Mouse (Mus musculus): ENCODE measurements around the gene Abi2. TPM values are rescaled to one million over a fixed set of nuclear protein-coding genes. Genes with fewer than 3 reads are reported as not detected.
"Not testable (repeated sequence)": the region's sequence is repeated elsewhere in the genome, so short reads cannot be mapped to it uniquely, and the experiment has no call there.

Gene Abi2
- total RNA-seq, 1 experiment, result 26.4 TPM

GRCm38 (mm10) chr1:60432497-60432896 lies 23.1 kb downstream of the Abi2 start:
- peak; percentile 80 for DNase-seq (ENCODE audit: low read depth, low spot score)
- Histone ChIP-seq H3K4me3 (ENCODE audit: insufficient read depth in 1 of 2, low read depth in 1 of 2, low read length in 2 of 2, poor library complexity in 1 of 2, severe bottlenecking in 1 of 2) (no peak overlapping the region), H3K36me3 (ENCODE audit: control insufficient read depth, insufficient read depth, low read length, poor library complexity, severe bottlenecking) (no peaks in the 10 kb centered on the region), H3K9me3 (ENCODE audit: control insufficient read depth, insufficient read depth, low read depth, low read length) (no peaks in the 10 kb centered on the region), H3K9ac (ENCODE audit: insufficient read depth, low read depth, low read length, poor library complexity, severe bottlenecking) (no peak overlapping the region), H3K4me1 (ENCODE audit: control insufficient read depth in 2 of 2, insufficient read depth in 2 of 2, low read length in 2 of 2, poor library complexity in 1 of 2) (peaks cover 6 to 16% of the 10 kb centered on the region in 2 experiments), H3K27ac (ENCODE audit: insufficient read depth, low read depth, low read length, poor library complexity, severe bottlenecking) (peak overlapping the region; percentile 49; the same call in 1 of the 2 replicates)
- in situ Hi-C loops (cut with MboI; ENCODE audit: low sequenced_read_pairs in 2 of 2, unreplicated experiment in 2 of 2), result loop anchor here in 1 of 2 experiments (25.0 kb wide), 1 partner anchor 430 kb away; no protein-coding TSS in a partner anchor
- TF ChIP-seq CHD2 (IDR thresholded peaks at IDR 0.05; ENCODE audit: low read depth, low read length), result no peak
- peak; percentile 36; the same call in 1 of the 2 replicates for TF ChIP-seq MAFK (IDR thresholded peaks at IDR 0.05; ENCODE audit: insufficient read depth, low read depth, low read length)

GRCm38 (mm10) chr1:60441438-60441837 lies 32.0 kb downstream of the Abi2 start:
- peak; percentile 82 for TF ChIP-seq ZNF384 (IDR thresholded peaks at IDR 0.05; ENCODE audit: low read depth, low read length)
- not testable (repeated sequence) for H3K9me3 ChIP-seq (ENCODE audit: control insufficient read depth, insufficient read depth, low read depth, low read length); H3K4me3 ChIP-seq (ENCODE audit: insufficient read depth in 1 of 2, low read depth in 1 of 2, low read length in 2 of 2, poor library complexity in 1 of 2, severe bottlenecking in 1 of 2); H3K36me3 ChIP-seq (ENCODE audit: control insufficient read depth, insufficient read depth, low read length, poor library complexity, severe bottlenecking); DNase-seq (ENCODE audit: low read depth, low spot score); H3K9ac ChIP-seq (ENCODE audit: insufficient read depth, low read depth, low read length, poor library complexity, severe bottlenecking); H3K4me1 ChIP-seq (ENCODE audit: control insufficient read depth in 2 of 2, insufficient read depth in 2 of 2, low read length in 2 of 2, poor library complexity in 1 of 2); H3K27ac ChIP-seq (ENCODE audit: insufficient read depth, low read depth, low read length, poor library complexity, severe bottlenecking)
- in situ Hi-C loops (cut with MboI; ENCODE audit: low sequenced_read_pairs in 2 of 2, unreplicated experiment in 2 of 2), result loop anchor here in 1 of 2 experiments (25.0 kb wide), 1 partner anchor 421 kb away; no protein-coding TSS in a partner anchor

- TF ChIP-seq ZC3H11A (IDR thresholded peaks at IDR 0.05; ENCODE audit: borderline replicate concordance, low read depth, low read length), result 0 out of 2 replicates have a peak, but pooled peaks have one; percentile 7
- TF ChIP-seq HCFC1 (IDR thresholded peaks at IDR 0.05; ENCODE audit: borderline replicate concordance, insufficient read depth, low read length), result no peak
- H3K4me3 ChIP-seq (ENCODE audit: insufficient read depth in 1 of 2, low read depth in 1 of 2, low read length in 2 of 2, poor library complexity in 1 of 2, severe bottlenecking in 1 of 2), result no peak overlapping the region
These were observed 37.6 kb downstream of the Abi2 start for GRCm38 (mm10) chr1:60447067-60447466.

GRCm38 (mm10) chr1:60449896-60450295 lies 40.5 kb downstream of the Abi2 start:
- DNase-seq (ENCODE audit: low read depth, low spot score), result no peak
- Histone ChIP-seq H3K4me3 (ENCODE audit: insufficient read depth in 1 of 2, low read depth in 1 of 2, low read length in 2 of 2, poor library complexity in 1 of 2, severe bottlenecking in 1 of 2) (no peak overlapping the region), H3K36me3 (ENCODE audit: control insufficient read depth, insufficient read depth, low read length, poor library complexity, severe bottlenecking) (no peaks in the 10 kb centered on the region; the same call in 1 of the 2 replicates), H3K9me3 (ENCODE audit: control insufficient read depth, insufficient read depth, low read depth, low read length) (no peaks in the 10 kb centered on the region), H3K4me1 (ENCODE audit: control insufficient read depth in 2 of 2, insufficient read depth in 2 of 2, low read length in 2 of 2, poor library complexity in 1 of 2) (no peaks in the 10 kb centered on the region), H3K9ac (ENCODE audit: insufficient read depth, low read depth, low read length, poor library complexity, severe bottlenecking) (no peak overlapping the region), H3K27ac (ENCODE audit: insufficient read depth, low read depth, low read length, poor library complexity, severe bottlenecking) (no peak overlapping the region)
- TF ChIP-seq HCFC1 (IDR thresholded peaks at IDR 0.05; ENCODE audit: borderline replicate concordance, insufficient read depth, low read length) (no peak), CHD2 (IDR thresholded peaks at IDR 0.05; ENCODE audit: low read depth, low read length) (no peak), ZC3H11A (IDR thresholded peaks at IDR 0.05; ENCODE audit: borderline replicate concordance, low read depth, low read length) (no peak), MAFK (IDR thresholded peaks at IDR 0.05; ENCODE audit: insufficient read depth, low read depth, low read length) (no peak), ZNF384 (IDR thresholded peaks at IDR 0.05; ENCODE audit: low read depth, low read length) (no peak)
- in situ Hi-C loops (cut with MboI; ENCODE audit: low sequenced_read_pairs in 2 of 2, unreplicated experiment in 2 of 2), result loop anchor here (25.0 kb wide), 1 partner anchor 412 kb away; no protein-coding TSS in a partner anchor

More at GRCm38 (mm10) chr1:60447067-60447466, 37.6 kb downstream of the Abi2 start:
- H3K9ac ChIP-seq (ENCODE audit: insufficient read depth, low read depth, low read length, poor library complexity, severe bottlenecking), result no peak overlapping the region
- no peaks in the 10 kb centered on the region for H3K9me3 ChIP-seq (ENCODE audit: control insufficient read depth, insufficient read depth, low read depth, low read length)
- no peaks in the 10 kb centered on the region; the same call in 1 of the 2 replicates for H3K36me3 ChIP-seq (ENCODE audit: control insufficient read depth, insufficient read depth, low read length, poor library complexity, severe bottlenecking)
- in situ Hi-C loops (cut with MboI; ENCODE audit: low sequenced_read_pairs in 2 of 2, unreplicated experiment in 2 of 2), result loop anchor here in 1 of 2 experiments (25.0 kb wide), 1 partner anchor 415 kb away; no protein-coding TSS in a partner anchor
- H3K4me1 ChIP-seq (ENCODE audit: control insufficient read depth in 2 of 2, insufficient read depth in 2 of 2, low read length in 2 of 2, poor library complexity in 1 of 2), result no peaks in the 10 kb centered on the region
- no peak overlapping the region for H3K27ac ChIP-seq (ENCODE audit: insufficient read depth, low read depth, low read length, poor library complexity, severe bottlenecking)
- no peak for DNase-seq (ENCODE audit: low read depth, low spot score)

- in situ Hi-C loops (cut with MboI; ENCODE audit: low sequenced_read_pairs in 2 of 2, unreplicated experiment in 2 of 2), result loop anchor here in 1 of 2 experiments (25.0 kb wide), 1 partner anchor 402 kb away; no protein-coding TSS in a partner anchor
These were observed 51.2 kb downstream of the Abi2 start for GRCm38 (mm10) chr1:60460623-60461022.

More at GRCm38 (mm10) chr1:60460623-60461022, 51.2 kb downstream of the Abi2 start:
- H3K9ac ChIP-seq (ENCODE audit: insufficient read depth, low read depth, low read length, poor library complexity, severe bottlenecking), result no peak overlapping the region
- H3K9me3 ChIP-seq (ENCODE audit: control insufficient read depth, insufficient read depth, low read depth, low read length), result no peaks in the 10 kb centered on the region
- H3K27ac ChIP-seq (ENCODE audit: insufficient read depth, low read depth, low read length, poor library complexity, severe bottlenecking), result no peak overlapping the region
- TF ChIP-seq ZNF384 (IDR thresholded peaks at IDR 0.05; ENCODE audit: low read depth, low read length), result no peak
- no peak for TF ChIP-seq HCFC1 (IDR thresholded peaks at IDR 0.05; ENCODE audit: borderline replicate concordance, insufficient read depth, low read length)
- TF ChIP-seq MAFK (IDR thresholded peaks at IDR 0.05; ENCODE audit: insufficient read depth, low read depth, low read length), result no peak
- TF ChIP-seq CHD2 (IDR thresholded peaks at IDR 0.05; ENCODE audit: low read depth, low read length), result no peak
- no peak for TF ChIP-seq ZC3H11A (IDR thresholded peaks at IDR 0.05; ENCODE audit: borderline replicate concordance, low read depth, low read length)
- no peaks in the 10 kb centered on the region for H3K36me3 ChIP-seq (ENCODE audit: control insufficient read depth, insufficient read depth, low read length, poor library complexity, severe bottlenecking)
- no peaks in the 10 kb centered on the region; a peak in 1 of 4 replicates for H3K4me1 ChIP-seq (ENCODE audit: control insufficient read depth in 2 of 2, insufficient read depth in 2 of 2, low read length in 2 of 2, poor library complexity in 1 of 2)
- no peak for DNase-seq (ENCODE audit: low read depth, low spot score)
- no peak overlapping the region for H3K4me3 ChIP-seq (ENCODE audit: insufficient read depth in 1 of 2, low read depth in 1 of 2, low read length in 2 of 2, poor library complexity in 1 of 2, severe bottlenecking in 1 of 2)
